In the genomic region with DNA sequence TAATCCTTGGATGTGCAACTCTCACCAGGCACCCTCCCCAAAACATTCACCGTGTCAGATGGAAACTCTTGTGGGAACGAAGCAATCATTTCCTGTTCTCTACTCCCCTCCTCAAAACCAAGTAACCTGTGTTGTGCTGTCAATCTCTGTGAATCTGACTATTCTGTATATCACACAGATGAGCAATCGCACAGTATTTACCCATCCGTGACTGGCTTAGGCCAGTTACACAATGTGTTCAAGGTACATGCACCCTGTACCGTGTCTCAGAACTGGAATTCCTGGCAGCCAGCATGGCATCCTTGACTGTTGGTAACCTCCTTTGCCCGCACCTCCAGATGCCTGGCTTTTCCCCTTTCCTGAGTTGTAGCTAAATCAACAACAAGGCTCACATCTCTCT, we compare ENCODE assay signal across 11 mouse cellular contexts. TPM values are rescaled to one million over a fixed set of nuclear protein-coding genes. Genes with fewer than 3 reads are reported as not detected.
DNase-seq lines count a peak whose midpoint lies in the region; ATAC-seq and TF ChIP-seq lines count a peak whose summit lies in the region.
"Had no signal": no experiment of that assay in that cellular context is flagged by ENCODE, and none has a peak within 500 bp of the region (broad histone marks: within the 10 kb centered on the region; RNA-seq: fewer than 3 reads in every experiment).

No protein-coding gene starts in this region.

- DNase-seq in thymus, postnatal 0 days (ENCODE audit: low spot score), result peak; percentile 26
- DNase-seq in thymus, postnatal 36 days, result no peak
- no peak for DNase-seq in embryonic facial prominence, embryonic 10.5 days (ENCODE audit: low spot score)
- peak; percentile 78 for DNase-seq in kidney, postnatal 14 days
- DNase-seq in liver, postnatal 0 days, result peak; percentile 40
- no peak for DNase-seq in frontal cortex, postnatal 14 days (ENCODE audit: low spot score in 2 of 2)
- no peak for DNase-seq in frontal cortex, adult 2 months (ENCODE audit: extremely low spot score in 1 of 2, low spot score in 1 of 2)
- DNase-seq in embryo, embryonic 10.5 days (ENCODE audit: low spot score), result no peak
- DNase-seq: adrenal gland, postnatal 14 days; cerebellum, postnatal 25 days; gastrocnemius, postnatal 10 days had no signal

- no peak overlapping the region for H3K4me3 ChIP-seq in embryonic facial prominence, embryonic 10.5 days
- no peak overlapping the region for H3K4me3 ChIP-seq in liver, postnatal 0 days (ENCODE audit: low read depth, low read length)

- peak overlapping the region; percentile 98; the same call in 1 of the 2 replicates for H3K27ac ChIP-seq in embryonic facial prominence, embryonic 10.5 days (replicated peaks)
- peak overlapping the region; percentile 98 for H3K27ac ChIP-seq in liver, postnatal 0 days (ENCODE audit: low read depth)

- WGBS in embryonic facial prominence, embryonic 10.5 days, result 84% methylated on average over 6 of the region's 6 CpGs
- WGBS in liver, postnatal 0 days (ENCODE audit: insufficient replicate concordance), result 55% methylated on average over 6 of the region's 6 CpGs

- H3K9ac ChIP-seq in liver, postnatal 0 days (replicated peaks), result no peak overlapping the region

- peak; percentile 58 for ATAC-seq in liver, postnatal 0 days

- no peaks in the 10 kb centered on the region for H3K9me3 ChIP-seq in embryonic facial prominence, embryonic 10.5 days
- H3K9me3 ChIP-seq in liver, postnatal 0 days (ENCODE audit: low read length), result no peaks in the 10 kb centered on the region

- TF ChIP-seq CTCF in liver, postnatal 0 days (IDR thresholded peaks at IDR 0.05; ENCODE audit: low read depth), result no peak

- H3K36me3 ChIP-seq in embryonic facial prominence, embryonic 10.5 days (replicated peaks), result peaks cover 3% of the 10 kb centered on the region
- H3K36me3 ChIP-seq in liver, postnatal 0 days (replicated peaks; ENCODE audit: insufficient read depth, low read length), result 0 out of 2 replicates have a peak, but pooled peaks cover 4% of the 10 kb centered on the region

- peaks cover 42% of the 10 kb centered on the region for H3K4me1 ChIP-seq in embryonic facial prominence, embryonic 10.5 days
- H3K4me1 ChIP-seq in liver, postnatal 0 days (ENCODE audit: insufficient read depth), result peaks cover 13% of the 10 kb centered on the region

- no peaks in the 10 kb centered on the region for H3K27me3 ChIP-seq in embryonic facial prominence, embryonic 10.5 days (replicated peaks; ENCODE audit: low read depth, poor library complexity, severe bottlenecking)
- no peaks in the 10 kb centered on the region for H3K27me3 ChIP-seq in liver, postnatal 0 days (ENCODE audit: insufficient read depth, low read length)

- H3K4me2 ChIP-seq in liver, postnatal 0 days (ENCODE audit: low read depth, low read length), result peak overlapping the region; percentile 87

- peak; percentile 43; the same call in 1 of the 2 replicates for TF ChIP-seq EP300 in liver, postnatal 0 days (IDR thresholded peaks at IDR 0.05; ENCODE audit: low read depth)

RNA-seq across cellular contexts. Expression of gene Slc35d1, which starts 1.1 kb away (rescaled TPM):
- polyA plus RNA-seq in thymus, postnatal 0 days (2015; fragmentation: Nextera tagmentation; extraction: Ambion mirVana), result 24.1 and 26.6 TPM in 2 replicates
- 11.4 and 13.0 TPM in 2 replicates for polyA plus RNA-seq in embryonic facial prominence, embryonic 10.5 days (2016; fragmentation: Nextera tagmentation; extraction: Ambion mirVana)
- polyA plus RNA-seq in liver, postnatal 0 days (2015; fragmentation: Nextera tagmentation; extraction: Ambion mirVana), result 10.0 and 10.5 TPM in 2 replicates
- polyA plus RNA-seq in frontal cortex, adult 2 months (2012; rRNA removed), result 10.9 and 11.0 TPM in 2 replicates

Comparison
In these comparisons a context has a peak if more than half of its experiments do, and no peak if none do; other contexts are left out.
1. DNase-seq: peak in thymus, postnatal 0 days (single experiment), kidney, postnatal 14 days (single experiment) and liver, postnatal 0 days (single experiment); none in thymus, postnatal 36 days (0 of 2), embryonic facial prominence, embryonic 10.5 days (single experiment), frontal cortex, postnatal 14 days (0 of 2), frontal cortex, adult 2 months (0 of 2) and embryo, embryonic 10.5 days (single experiment).